Mouse (Mus musculus): ENCODE results near the gene Elfn2.

- no peak for TF ChIP-seq GATA1 (IDR thresholded peaks at IDR 0.05; ENCODE audit: borderline replicate concordance, low read length)
- no peak for TF ChIP-seq FLI1 (IDR thresholded peaks at IDR 0.05; ENCODE audit: low read length)
These were observed 31.7 kb downstream of the Elfn2 start for GRCm38 (mm10) chr15:78686910-78687309.

Measured in megakaryocyte, embryonic 14.5 days (primary cell).